Mouse (Mus musculus) lung, postnatal 4 days (tissue): ENCODE measurements around the gene Cox6a2.
A peak's percentile ranks its signal among the peaks of the same experiment; 100 is the strongest.

Experiments used
- DNase-seq, 2 experiments: peaks; one replicate each; pipeline ENCODE4 v3.0.0; 2021

Cox6a2 gene

GRCm38 (mm10) chr7:128206152-128206551 is at the start of gene Cox6a2:
Cox6a2 (minus strand) TSS chr7:128206387.
- DNase-seq, result no peak

- peak in 1 of 2 experiments; percentile 3 for DNase-seq
These were observed 49.6 kb upstream of the Cox6a2 start for GRCm38 (mm10) chr7:128255757-128256156.

GRCm38 (mm10) chr7:128254978-128255377 is 48.8 kb upstream of the Cox6a2 start:
- DNase-seq, result peak in 1 of 2 experiments; percentile 11

- peak; percentile 51 to 63 for DNase-seq
These were observed 46.4 kb upstream of the Cox6a2 start for GRCm38 (mm10) chr7:128252609-128253008.

GRCm38 (mm10) chr7:128251946-128252345 is 45.8 kb upstream of the Cox6a2 start:
- no peak for DNase-seq

- DNase-seq, result peak in 1 of 2 experiments; percentile 20
These were observed 43.8 kb upstream of the Cox6a2 start for GRCm38 (mm10) chr7:128249998-128250397.

GRCm38 (mm10) chr7:128248081-128249042 is 42.2 kb upstream of the Cox6a2 start:
- peak; percentile 23 to 24 for DNase-seq

GRCm38 (mm10) chr7:128247443-128247842 is 41.3 kb upstream of the Cox6a2 start:
- DNase-seq, result peak; percentile 89 to 92

GRCm38 (mm10) chr7:128246496-128247391 is 40.6 kb upstream of the Cox6a2 start, which contains the start of gene Tgfb1i1:
Tgfb1i1 (plus strand) TSS chr7:128246812.
- DNase-seq, result peak; percentile 78 to 88

GRCm38 (mm10) chr7:128245547-128245946 is 39.4 kb upstream of the Cox6a2 start:
- no peak for DNase-seq

GRCm38 (mm10) chr7:128244410-128245025 is 38.3 kb upstream of the Cox6a2 start:
- no peak for DNase-seq

GRCm38 (mm10) chr7:128243921-128244320 is 37.7 kb upstream of the Cox6a2 start:
- DNase-seq, result peak in 1 of 2 experiments; percentile 6

- DNase-seq, result no peak
These were observed 36.1 kb upstream of the Cox6a2 start for GRCm38 (mm10) chr7:128242331-128242730.

- peak in 1 of 2 experiments; percentile 39 for DNase-seq
These were observed 34.1 kb upstream of the Cox6a2 start for GRCm38 (mm10) chr7:128240131-128240784.

- peak; percentile 55 to 75 for DNase-seq
These were observed 32.8 kb upstream of the Cox6a2 start for GRCm38 (mm10) chr7:128238991-128239390.

GRCm38 (mm10) chr7:128237927-128238778 is 32.0 kb upstream of the Cox6a2 start, which contains the start of gene 9130023H24Rik:
9130023H24Rik (minus strand) TSS chr7:128238031.
- DNase-seq, result peak; percentile 100

GRCm38 (mm10) chr7:128237593-128237926 is 31.4 kb upstream of the Cox6a2 start:
- no peak for DNase-seq

- DNase-seq, result peak; percentile 91 to 92
These were observed 30.8 kb upstream of the Cox6a2 start, which contains the start of gene Armc5 for GRCm38 (mm10) chr7:128236856-128237592. Armc5 (plus strand) TSS chr7:128237342.

GRCm38 (mm10) chr7:128236426-128236825 is 30.2 kb upstream of the Cox6a2 start:
- DNase-seq, result no peak

GRCm38 (mm10) chr7:128235481-128235880 is 29.3 kb upstream of the Cox6a2 start:
- peak in 1 of 2 experiments; percentile 9 for DNase-seq
